In the genomic region with DNA sequence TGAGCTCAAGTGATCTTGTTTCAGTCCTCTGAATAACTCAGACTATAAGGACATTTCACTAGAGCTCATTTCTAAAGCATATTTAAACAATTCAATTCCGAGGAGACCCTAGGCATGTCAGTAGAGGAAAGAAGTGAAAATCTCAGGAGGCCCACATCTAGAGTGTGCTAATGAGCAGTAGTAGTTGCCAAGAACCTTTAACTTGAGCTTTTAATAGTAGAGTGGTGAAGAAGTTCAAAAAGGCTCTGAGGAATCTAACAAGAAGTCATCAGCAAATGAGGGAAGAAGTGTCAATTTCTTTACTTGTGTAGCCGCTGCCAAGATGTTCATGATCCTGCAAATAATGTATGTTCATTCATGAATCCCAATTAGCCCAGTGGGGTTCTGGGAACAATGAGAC, we compare ENCODE assay signal across 51 mouse cellular contexts. TPM values are rescaled to one million over a fixed set of nuclear protein-coding genes. Genes with fewer than 3 reads are reported as not detected.
"Had no signal": no experiment of that assay in that cellular context is flagged by ENCODE, and none has a peak within 500 bp of the region (broad histone marks: within the 10 kb centered on the region; RNA-seq: fewer than 3 reads in every experiment).

A gene (minus strand): TSS at position 101 of the 400 bp plus-strand sequence.

- H3K27ac ChIP-seq: heart, embryonic 13.5 days; heart, embryonic 15.5 days; hindbrain, embryonic 10.5 days; hindbrain, embryonic 12.5 days; hindbrain, embryonic 13.5 days; hindbrain, embryonic 14.5 days; hindbrain, embryonic 15.5 days; hindbrain, postnatal 0 days; intestine, embryonic 15.5 days; kidney, embryonic 15.5 days; kidney, postnatal 0 days; layer of hippocampus, adult 2 months; left cerebral cortex, adult 2 months had no signal

- H3K4me1 ChIP-seq: heart, embryonic 12.5 days; heart, embryonic 13.5 days; heart, embryonic 15.5 days; hindbrain, embryonic 10.5 days; hindbrain, embryonic 12.5 days; hindbrain, embryonic 13.5 days; hindbrain, embryonic 15.5 days; intestine, embryonic 15.5 days; kidney, embryonic 15.5 days had no signal

- H3K36me3 ChIP-seq: heart, embryonic 12.5 days; heart, embryonic 13.5 days; heart, embryonic 15.5 days; hindbrain, embryonic 10.5 days; hindbrain, embryonic 12.5 days; hindbrain, embryonic 13.5 days; hindbrain, embryonic 15.5 days; intestine, embryonic 15.5 days; kidney, embryonic 15.5 days had no signal

- DNase-seq: heart, postnatal 10 days; heart, postnatal 14 days; heart, postnatal 36 days; heart, postnatal 4 days; kidney, adult 11 months; kidney, adult 18-20 months; kidney, adult 2 months; kidney, adult 8-10 months; kidney, adult 9 months; kidney, postnatal 10 days; kidney, postnatal 14 days; kidney, postnatal 25 days; kidney, postnatal 36 days; kidney, postnatal 4 days; layer of hippocampus, adult 9-11 months; layer of hippocampus, postnatal 36 days had no signal

- H3K9ac ChIP-seq: heart, embryonic 12.5 days; heart, embryonic 13.5 days; heart, embryonic 15.5 days; hindbrain, embryonic 12.5 days; hindbrain, embryonic 13.5 days; hindbrain, embryonic 14.5 days; hindbrain, embryonic 15.5 days; intestine, embryonic 15.5 days; kidney, embryonic 15.5 days had no signal

- ATAC-seq: hindbrain, embryonic 16.5 days; hindbrain, postnatal 0 days; inflammation-experienced regulatory T-cells, adult 6 months; intestine, embryonic 15.5 days; intestine, embryonic 16.5 days; intestine, postnatal 0 days had no signal

- H3K9me3 ChIP-seq: heart, embryonic 12.5 days; heart, embryonic 13.5 days; heart, embryonic 15.5 days; hindbrain, embryonic 10.5 days; hindbrain, embryonic 12.5 days; hindbrain, embryonic 13.5 days; hindbrain, embryonic 15.5 days; intestine, embryonic 15.5 days; kidney, embryonic 15.5 days had no signal

- H3K4me2 ChIP-seq: heart, embryonic 11.5 days; heart, embryonic 12.5 days; heart, embryonic 13.5 days; heart, embryonic 15.5 days; hindbrain, embryonic 12.5 days; hindbrain, embryonic 13.5 days; hindbrain, embryonic 14.5 days; hindbrain, embryonic 15.5 days; intestine, embryonic 15.5 days; kidney, embryonic 15.5 days had no signal

- H3K4me3 ChIP-seq: heart, embryonic 12.5 days; heart, embryonic 13.5 days; heart, embryonic 15.5 days; hindbrain, embryonic 10.5 days; hindbrain, embryonic 12.5 days; hindbrain, embryonic 13.5 days; hindbrain, embryonic 15.5 days; intestine, embryonic 15.5 days; kidney, embryonic 15.5 days; layer of hippocampus, adult 2 months; left cerebral cortex, adult 2 months had no signal

- H3K27me3 ChIP-seq: heart, embryonic 12.5 days; heart, embryonic 13.5 days; heart, embryonic 15.5 days; hindbrain, embryonic 12.5 days; hindbrain, embryonic 13.5 days; hindbrain, embryonic 15.5 days; intestine, embryonic 15.5 days; kidney, embryonic 15.5 days had no signal

RNA-seq across cellular contexts. Expression of the gene that starts here (rescaled TPM):
- total RNA-seq: heart, postnatal 10 days; heart, postnatal 14 days; heart, postnatal 25 days; heart, postnatal 36 days; heart, postnatal 4 days; hematopoietic stem cell, adult 5-6 weeks; hindbrain, postnatal 0 days; layer of hippocampus, adult 18-20 months; layer of hippocampus, adult 2 months; layer of hippocampus, adult 8-10 months; layer of hippocampus, postnatal 10 days; layer of hippocampus, postnatal 14 days; layer of hippocampus, postnatal 25 days; layer of hippocampus, postnatal 36 days; left cerebral cortex, adult 18-20 months; left cerebral cortex, adult 2 months had no signal
- polyA plus RNA-seq: heart, embryonic 11.5 days; heart, embryonic 12.5 days; heart, embryonic 13.5 days; heart, embryonic 14.5 days; heart, embryonic 15.5 days; heart, embryonic 16.5 days; heart, postnatal 0 days; hindbrain, embryonic 10.5 days; hindbrain, embryonic 11.5 days; hindbrain, embryonic 12.5 days; hindbrain, embryonic 13.5 days; hindbrain, embryonic 14.5 days; hindbrain, embryonic 15.5 days; hindbrain, embryonic 16.5 days; hindbrain, postnatal 0 days; inflammation-experienced regulatory T-cells, adult 6 months; intestine, embryonic 14.5 days; intestine, embryonic 15.5 days; intestine, embryonic 16.5 days; intestine, postnatal 0 days; kidney, adult 2 months; kidney, embryonic 14.5 days; kidney, embryonic 15.5 days; kidney, embryonic 16.5 days; kidney, postnatal 0 days; large intestine, adult 2 months had no signal
